Mouse (Mus musculus) olfactory bulb, adult 2 months (tissue): ENCODE results near the gene Lrrc8c. TPM values are rescaled to one million over a fixed set of nuclear protein-coding genes. Genes with fewer than 3 reads are reported as not detected.

Source experiments
- H3K27ac ChIP-seq: fragments of 200-500 bp; 2 replicates; pipeline ENCODE4 v1.5.1; 2012; ENCODE audit warnings: low read depth, low read length; ENCODE audit not compliant: insufficient read depth
- H3K4me1 ChIP-seq: fragments of 200-500 bp; 2 replicates; pipeline ENCODE4 v1.6.1; 2012; ENCODE audit warnings: low read length; ENCODE audit not compliant: control insufficient read depth, insufficient read depth
- H3K4me3 ChIP-seq: fragments of 200-500 bp; 2 replicates; pipeline ENCODE4 v1.5.1; 2012; ENCODE audit warnings: mild to moderate bottlenecking, low read depth, low read length, moderate library complexity; ENCODE audit not compliant: insufficient read depth
- CTCF ChIP-seq: fragments of 200-500 bp; IDR thresholded peaks from 2 replicates; pipeline ENCODE4 v1.5.1; 2012; ENCODE audit warnings: low read depth, mild to moderate bottlenecking, low read length, moderate library complexity; ENCODE audit not compliant: insufficient read depth
- POLR2A ChIP-seq: fragments of 200-500 bp; IDR thresholded peaks from 2 replicates; pipeline ENCODE4 v1.6.1; 2012; ENCODE audit warnings: mild to moderate bottlenecking, low read depth, low read length, moderate library complexity; ENCODE audit not compliant: insufficient read depth
- WGBS: fragments of 180-500 bp; shearing (Covaris S2); methylation state at CpG from one replicate; pipeline ENCODE4 v1.1.7; 2018; 5-methylcytosine and 5-hydroxymethylcytosine counted together
- polyA plus RNA-seq: library from polyadenylated mRNA; stranded (reverse); fragments of >200 nt; gene quantifications from 2 replicates; pipeline ENCODE4 v1.2.4, GENCODE M21; 2012; ENCODE audit warnings: low replicate concordance; ENCODE audit not compliant: missing spikeins, insufficient read depth, insufficient read length

Gene Lrrc8c
- polyA plus RNA-seq, 1 experiment, result not detected

DNA sequence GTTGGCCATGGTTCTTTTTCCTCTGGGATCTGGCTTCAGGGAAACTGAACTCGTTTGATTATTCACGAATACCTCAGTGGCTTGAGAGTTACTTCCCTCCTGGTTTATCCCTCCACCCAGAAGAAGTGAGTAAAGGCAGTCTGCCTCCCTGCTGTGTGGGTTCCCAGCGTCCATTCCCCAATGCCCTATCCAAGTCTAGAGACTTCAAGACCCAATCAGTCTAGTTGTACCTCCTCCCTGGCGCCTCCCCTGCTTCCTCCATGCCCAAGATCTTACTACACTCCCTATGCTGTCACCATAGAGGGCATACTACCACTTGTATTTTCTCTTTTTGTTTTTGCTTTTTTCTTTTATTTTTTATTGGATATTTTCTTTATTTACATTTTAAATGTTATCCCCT, 80.1 kb downstream of the Lrrc8c start:
- WGBS, result 67% methylated on average over 4 of the region's 4 CpGs
- no peaks in the 10 kb centered on the region for H3K4me1 ChIP-seq
- peak overlapping the region; percentile 29; the same call in 1 of the 2 replicates for H3K27ac ChIP-seq
- H3K4me3 ChIP-seq, result no peak overlapping the region
- TF ChIP-seq POLR2A (no peak), CTCF (no peak)

DNA sequence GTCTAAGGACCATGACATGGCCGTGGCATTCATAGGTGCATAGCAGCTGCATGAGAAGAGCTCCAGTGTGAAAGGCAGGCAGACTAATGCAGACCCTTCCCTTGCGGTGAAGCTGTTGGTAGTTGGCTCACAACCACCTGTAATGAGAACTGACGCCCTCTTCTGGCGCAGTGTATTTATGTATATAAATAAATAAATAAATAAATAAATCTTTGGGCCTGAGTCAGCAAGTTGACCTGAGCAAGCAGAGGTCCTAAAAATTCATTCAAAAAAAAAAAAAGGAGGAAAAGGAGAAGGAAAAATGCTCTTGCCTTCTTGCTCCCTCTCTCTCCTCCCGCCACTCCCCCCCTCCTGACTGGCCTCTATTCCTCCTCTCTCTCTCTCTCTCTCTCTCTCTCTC, 81.8 kb downstream of the Lrrc8c start:
- TF ChIP-seq POLR2A (no peak), CTCF (no peak)
- H3K4me1 ChIP-seq, result no peaks in the 10 kb centered on the region
- WGBS, result 84% methylated on average over 4 of the region's 5 CpGs

DNA sequence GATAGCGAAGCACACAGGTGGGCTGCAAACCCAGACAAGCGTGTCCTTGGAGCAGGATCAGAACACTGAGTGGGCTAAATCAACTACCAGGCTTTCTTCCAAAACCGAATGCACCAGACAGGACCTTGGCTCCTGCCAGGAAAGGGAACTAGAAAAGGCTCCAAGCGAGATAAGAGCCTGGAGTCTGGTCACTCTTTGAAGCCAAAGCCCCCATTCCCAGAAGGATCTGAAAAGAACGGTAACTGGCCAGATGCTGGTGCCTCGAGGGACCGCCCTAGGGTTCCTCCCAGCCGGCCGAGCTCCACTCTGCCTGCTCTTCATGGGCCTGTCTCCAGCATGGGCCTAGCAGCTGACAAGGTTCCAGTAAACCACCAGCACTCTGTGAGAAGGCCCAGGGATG, 83.4 kb downstream of the Lrrc8c start:
- TF ChIP-seq CTCF, result no peak
- no peak for TF ChIP-seq POLR2A
- Histone ChIP-seq H3K4me1 (no peaks in the 10 kb centered on the region), H3K4me3 (no peak overlapping the region), H3K27ac (no peak overlapping the region)
- WGBS, result 71% methylated on average over 9 of the region's 9 CpGs

More for the DNA sequence above, 81.8 kb downstream of the Lrrc8c start:
- Histone ChIP-seq H3K4me3 (no peak overlapping the region), H3K27ac (no peak overlapping the region)

DNA sequence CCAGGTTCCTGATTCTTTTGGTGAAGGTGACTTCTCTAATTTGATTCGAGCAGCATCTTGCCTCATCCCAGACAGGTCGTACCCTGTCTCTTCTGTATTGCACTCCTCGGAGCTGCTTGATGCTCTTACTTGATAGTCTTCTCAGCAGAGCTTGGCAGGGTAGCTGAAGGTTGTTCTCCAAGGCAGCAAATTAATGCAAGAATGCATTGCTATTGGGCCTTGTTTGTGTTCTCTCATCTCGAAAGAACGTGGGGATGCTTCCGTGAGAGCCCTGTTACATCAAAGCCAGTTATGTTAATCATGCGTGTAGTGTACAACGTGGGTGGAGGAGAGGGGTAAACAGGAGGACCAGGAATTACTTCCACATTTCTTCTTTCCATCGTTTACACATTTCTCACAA, 86.5 kb downstream of the Lrrc8c start:
- Histone ChIP-seq H3K4me1 (no peaks in the 10 kb centered on the region; the same call in 1 of the 2 replicates), H3K4me3 (no peak overlapping the region), H3K27ac (no peak overlapping the region)
- WGBS, result 44% methylated on average over 9 of the region's 9 CpGs
- TF ChIP-seq POLR2A, result no peak
- no peak for TF ChIP-seq CTCF

DNA sequence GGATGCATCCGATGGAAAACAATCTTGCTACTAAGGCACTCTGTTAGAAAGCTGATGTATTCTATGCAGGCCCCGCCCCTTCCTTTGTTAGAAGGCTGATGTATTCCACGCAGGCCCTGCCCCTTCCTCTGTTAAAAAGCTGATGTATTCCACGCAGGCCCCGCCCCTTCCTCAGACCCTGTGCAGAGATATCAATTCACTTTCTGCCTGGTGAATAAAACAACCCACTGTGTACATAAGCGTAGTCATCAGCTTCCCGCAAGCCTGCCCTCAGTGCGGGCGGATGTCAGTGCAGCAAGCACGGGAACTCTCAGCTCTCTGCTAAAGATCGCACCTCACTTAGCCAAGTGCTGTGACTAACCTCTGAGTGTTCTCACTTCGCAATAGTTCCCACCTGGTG, 90.5 kb downstream of the Lrrc8c start:
- WGBS, result 75% methylated on average over 12 of the region's 12 CpGs
- Histone ChIP-seq H3K4me3 (no peak overlapping the region), H3K27ac (no peak overlapping the region), H3K4me1 (peaks cover 2% of the 10 kb centered on the region; the same call in 1 of the 2 replicates)
- TF ChIP-seq CTCF (no peak), POLR2A (no peak)

DNA sequence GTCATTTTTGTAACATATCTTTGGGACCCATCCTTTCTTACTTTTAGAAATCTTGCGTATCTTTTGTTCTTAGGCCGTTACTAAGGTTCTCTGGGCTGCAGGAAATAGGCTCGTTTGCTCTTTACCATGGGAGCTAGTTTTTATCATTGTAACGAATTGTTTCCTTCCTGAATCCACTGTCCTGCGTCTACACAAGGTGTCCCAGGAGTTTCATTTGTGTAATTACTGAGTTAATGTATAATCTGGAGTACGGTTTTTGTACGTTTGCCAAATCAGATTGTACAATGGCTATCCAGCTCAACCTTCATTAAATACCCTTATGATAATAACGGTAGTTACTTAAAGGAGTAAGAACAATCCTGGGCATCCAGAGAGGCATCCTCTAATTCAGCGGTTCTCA, 93.8 kb downstream of the Lrrc8c start:
- WGBS, result 71% methylated on average over 9 of the region's 9 CpGs
- Histone ChIP-seq H3K4me1 (peaks cover 4% of the 10 kb centered on the region; the same call in 1 of the 2 replicates), H3K27ac (no peak overlapping the region), H3K4me3 (no peak overlapping the region)
- TF ChIP-seq POLR2A (no peak), CTCF (no peak)

DNA sequence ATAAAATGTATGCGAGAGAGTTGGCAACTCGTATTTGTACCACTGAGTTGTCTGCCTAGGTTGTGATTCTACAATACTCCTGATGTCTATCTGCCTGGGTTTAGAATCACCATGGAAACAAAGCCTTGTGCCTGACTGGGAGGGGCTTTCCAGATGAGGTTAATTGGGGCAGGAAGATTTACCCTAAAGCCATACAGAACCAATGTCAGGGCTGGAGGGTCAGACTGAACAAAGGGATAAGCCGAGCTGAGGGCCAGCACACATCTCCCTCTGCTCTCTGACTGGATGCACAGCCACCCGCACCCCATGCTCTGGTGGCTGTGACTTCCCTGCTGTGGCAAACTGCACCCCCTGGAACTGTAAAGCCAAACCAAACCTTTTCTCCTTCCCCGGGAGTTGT, 94.8 kb downstream of the Lrrc8c start:
- WGBS, result 67% methylated on average over 5 of the region's 5 CpGs
- Histone ChIP-seq H3K4me1 (peaks cover 4% of the 10 kb centered on the region; the same call in 1 of the 2 replicates), H3K4me3 (no peak overlapping the region), H3K27ac (no peak overlapping the region)
- TF ChIP-seq CTCF, result no peak
- TF ChIP-seq POLR2A, result no peak

DNA sequence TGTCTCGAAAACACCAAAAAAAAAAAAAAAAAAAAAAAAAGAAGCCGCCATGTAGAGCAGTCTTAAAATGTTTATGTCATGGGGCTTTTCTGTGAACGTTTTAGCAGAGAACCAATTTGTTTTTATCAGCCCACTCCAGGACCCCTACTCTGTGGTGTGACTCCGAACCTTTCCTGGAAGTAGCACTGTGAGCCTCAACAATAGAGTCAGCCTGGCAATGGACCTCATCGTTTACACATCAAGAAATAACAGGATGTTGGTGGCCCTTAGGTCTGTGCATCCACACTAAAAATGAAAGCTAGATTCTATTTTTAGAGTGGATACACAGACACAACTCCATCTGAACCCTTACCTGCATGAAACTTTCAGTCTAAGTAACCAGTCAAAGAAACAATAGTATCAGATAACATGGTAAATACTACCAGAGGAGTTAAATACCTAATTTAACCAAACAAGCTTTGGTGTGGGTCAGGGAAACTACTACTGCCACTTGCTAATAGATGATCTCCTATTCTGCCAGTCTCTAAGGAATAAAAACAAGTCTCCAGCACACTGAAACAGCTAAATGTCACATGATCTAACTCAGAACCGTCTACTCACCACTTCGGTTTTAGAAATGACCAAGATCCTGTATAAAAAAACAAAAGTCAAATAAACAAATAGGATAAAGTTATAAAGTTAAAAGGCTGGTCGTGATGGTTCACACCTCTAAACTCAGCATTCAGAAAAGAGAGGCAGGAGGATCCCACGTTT, 95.7 kb downstream of the Lrrc8c start:
- 73% methylated on average over 9 of the region's 9 CpGs for WGBS
- H3K4me1 ChIP-seq, result peaks cover 4% of the 10 kb centered on the region; the same call in 1 of the 2 replicates
- H3K27ac ChIP-seq, result no peak overlapping the region
- TF ChIP-seq POLR2A (no peak), CTCF (no peak)
- H3K4me3 ChIP-seq, result no peak overlapping the region

DNA sequence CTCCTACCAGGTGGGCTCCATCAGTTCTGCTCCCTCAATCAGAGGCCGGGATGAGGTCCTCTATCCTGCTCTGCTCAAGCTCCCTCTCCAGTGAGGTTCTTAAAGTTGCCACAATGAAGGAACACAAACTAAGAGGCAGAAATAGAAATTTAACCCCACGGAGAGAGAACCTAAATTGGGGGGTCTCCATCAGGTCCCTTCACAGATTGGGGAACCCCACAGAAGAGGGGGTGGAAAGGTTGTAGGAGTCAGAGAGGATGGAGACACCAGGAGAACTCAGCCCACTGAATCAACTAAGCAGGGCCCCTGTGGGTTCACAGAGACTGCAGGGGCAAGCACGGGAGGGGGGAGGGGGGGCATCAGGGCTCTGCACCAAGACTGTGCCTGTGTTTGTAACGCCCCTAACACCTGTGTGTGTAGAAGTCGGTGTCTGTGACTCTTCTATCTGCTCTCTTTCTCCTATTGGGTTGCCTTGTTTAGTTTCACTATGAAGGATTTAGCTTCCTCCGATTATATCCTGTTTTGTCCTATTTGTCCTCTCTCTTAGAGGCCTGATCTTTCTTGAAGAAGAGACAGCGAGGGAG, 96.8 kb downstream of the Lrrc8c start:
- WGBS, result 71% methylated on average over 7 of the region's 7 CpGs
- TF ChIP-seq POLR2A (no peak), CTCF (no peak)
- H3K4me3 ChIP-seq, result no peak overlapping the region

DNA sequence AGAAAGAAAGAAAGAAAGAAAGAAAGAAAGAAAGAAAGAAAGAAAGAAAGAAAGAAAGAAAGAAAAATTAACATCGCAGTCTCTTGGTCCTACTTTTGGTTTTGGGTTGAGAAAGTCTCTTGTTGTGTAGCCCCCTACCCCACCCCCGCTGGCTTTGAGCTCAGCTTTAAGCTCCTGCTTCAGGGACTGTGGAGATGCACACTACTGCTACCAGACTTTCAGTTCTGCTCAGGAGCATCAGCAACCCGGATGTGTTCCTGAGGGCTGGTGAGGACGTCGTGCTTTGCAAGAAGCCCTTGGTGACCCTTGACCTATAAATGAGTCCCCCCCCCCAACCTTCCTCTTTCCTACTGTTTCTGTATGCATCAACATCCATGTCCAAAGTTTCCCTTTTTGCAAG, 97.3 kb downstream of the Lrrc8c start:
- Histone ChIP-seq H3K4me1 (peaks cover 4% of the 10 kb centered on the region; the same call in 1 of the 2 replicates), H3K4me3 (no peak overlapping the region), H3K27ac (no peak overlapping the region)
- 85% methylated on average over 5 of the region's 5 CpGs for WGBS
- TF ChIP-seq POLR2A, result no peak
- TF ChIP-seq CTCF, result no peak

More for the DNA sequence above, 96.8 kb downstream of the Lrrc8c start:
- H3K4me1 ChIP-seq, result peaks cover 4% of the 10 kb centered on the region; the same call in 1 of the 2 replicates
- no peak overlapping the region for H3K27ac ChIP-seq
